Mouse (Mus musculus) MEL (cell line): ENCODE measurements around the gene Sstr3. TPM values are rescaled to one million over a fixed set of nuclear protein-coding genes. Genes with fewer than 3 reads are reported as not detected.

Source experiments
- DNase-seq: peaks from one replicate; pipeline ENCODE4 v3.0.0; 2011; ENCODE audit warnings: low read depth, low spot score
- H3K27ac ChIP-seq: 2 replicates; pipeline ENCODE4 v1.5.1; 2012; ENCODE audit warnings: low read depth, mild to moderate bottlenecking, control low read depth, low read length, moderate library complexity; ENCODE audit not compliant: control insufficient read depth
- H3K27me3 ChIP-seq, 2 experiments: fragments of 150-350 bp in 1 of 2; sonication (generic) in 1 of 2; 2 replicates each; pipeline ENCODE4 v1.6.1; 2012; ENCODE audit warnings: low read length in 2 of 2, mild to moderate bottlenecking in 2 of 2, improper control_type of control experiment in 1 of 2, moderate library complexity in 1 of 2; ENCODE audit not compliant: insufficient read depth in 2 of 2, control insufficient read depth in 1 of 2
- H3K36me3 ChIP-seq, 2 experiments: 2 replicates each; pipeline ENCODE4 v1.6.1; 2012 to 2014; ENCODE audit warnings: low read length in 2 of 2, improper control_type of control experiment in 1 of 2, inconsistent platforms in 1 of 2, mild to moderate bottlenecking in 1 of 2; ENCODE audit not compliant: insufficient read depth in 2 of 2, control insufficient read depth in 1 of 2
- H3K4me1 ChIP-seq, 2 experiments: fragments of 150-350 bp in 1 of 2; sonication (generic) in 1 of 2; 2 replicates each; pipeline ENCODE4 v1.6.1; 2012; ENCODE audit warnings: low read length in 2 of 2, improper control_type of control experiment in 1 of 2, mild to moderate bottlenecking in 1 of 2; ENCODE audit not compliant: insufficient read depth in 2 of 2, control insufficient read depth in 1 of 2
- H3K4me3 ChIP-seq, 2 experiments: fragments of 150-350 bp in 1 of 2; sonication (generic) in 1 of 2; 2 replicates each; pipeline ENCODE4 v1.5.1; 2012; ENCODE audit warnings: low read depth in 2 of 2, low read length in 2 of 2, mild to moderate bottlenecking in 2 of 2, moderate library complexity in 2 of 2, control low read depth in 1 of 2, improper control_type of control experiment in 1 of 2; ENCODE audit not compliant: control insufficient read depth in 1 of 2, insufficient read depth in 1 of 2
- H3K79me2 ChIP-seq: 2 replicates; pipeline ENCODE4 v1.6.1; 2012; ENCODE audit warnings: mild to moderate bottlenecking, low read length, moderate library complexity; ENCODE audit not compliant: control insufficient read depth, poor library complexity, insufficient read depth
- H3K9ac ChIP-seq: 2 replicates; pipeline ENCODE4 v1.6.1; 2012; ENCODE audit warnings: low read depth, mild to moderate bottlenecking, control low read depth, low read length, moderate library complexity; ENCODE audit not compliant: control insufficient read depth, poor library complexity, severe bottlenecking
- H3K9me3 ChIP-seq: fragments of 150-350 bp; sonication (generic); replicated peaks from 2 replicates; pipeline ENCODE4 v1.6.1; 2012; ENCODE audit warnings: mild to moderate bottlenecking, low read length, improper control_type of control experiment, moderate library complexity; ENCODE audit not compliant: insufficient read depth
- CHD1 ChIP-seq: IDR thresholded peaks from 2 replicates; pipeline ENCODE4 v1.6.1; 2012; ENCODE audit warnings: low read depth, mild to moderate bottlenecking, inconsistent platforms, low read length, improper control_type of control experiment
- EP300 ChIP-seq, 2 experiments: IDR thresholded peaks; 2 replicates each; pipeline ENCODE4 v1.6.1; 2011; ENCODE audit warnings: improper control_type of control experiment in 2 of 2, low read length in 2 of 2, low read depth in 1 of 2, mild to moderate bottlenecking in 1 of 2
- ETS1 ChIP-seq: IDR thresholded peaks from 2 replicates; pipeline ENCODE4 v1.6.1; 2012; ENCODE audit warnings: low read depth, mild to moderate bottlenecking, inconsistent platforms, low read length, improper control_type of control experiment, moderate library complexity
- GATA1 ChIP-seq: IDR thresholded peaks from 2 replicates; pipeline ENCODE4 v1.6.1; 2011; ENCODE audit warnings: low read depth, low read length, improper control_type of control experiment
- JUND ChIP-seq: IDR thresholded peaks from 2 replicates; pipeline ENCODE4 v1.6.1; 2011; ENCODE audit warnings: low read depth, mild to moderate bottlenecking, improper control_type of control experiment, low read length
- MAX ChIP-seq: IDR thresholded peaks from 2 replicates; pipeline ENCODE4 v1.6.1; 2011; ENCODE audit warnings: low read length, improper control_type of control experiment
- MAZ ChIP-seq: IDR thresholded peaks from 2 replicates; pipeline ENCODE4 v1.6.1; 2012; ENCODE audit warnings: low read depth, mild to moderate bottlenecking, inconsistent platforms, low read length, improper control_type of control experiment
- MXI1 ChIP-seq: IDR thresholded peaks from 2 replicates; pipeline ENCODE4 v1.6.1; 2011; ENCODE audit warnings: mild to moderate bottlenecking, low read depth, low read length, improper control_type of control experiment
- MYB ChIP-seq: IDR thresholded peaks from 2 replicates; pipeline ENCODE4 v1.6.1; 2011; ENCODE audit warnings: mild to moderate bottlenecking, low read depth, low read length, improper control_type of control experiment
- NRF1 ChIP-seq: IDR thresholded peaks from 2 replicates; pipeline ENCODE4 v1.6.1; 2014; ENCODE audit warnings: low read depth, mild to moderate bottlenecking, inconsistent platforms, low read length, improper control_type of control experiment, moderate library complexity; ENCODE audit not compliant: poor library complexity, insufficient read depth, severe bottlenecking
- TAL1 ChIP-seq: IDR thresholded peaks from 2 replicates; pipeline ENCODE4 v1.6.1; 2012; ENCODE audit warnings: mild to moderate bottlenecking, inconsistent platforms, low read length, moderate library complexity, mixed read lengths
- TBP ChIP-seq: IDR thresholded peaks from 2 replicates; pipeline ENCODE4 v1.8.0; 2011; ENCODE audit warnings: low read depth, low read length, improper control_type of control experiment
- UBTF ChIP-seq: IDR thresholded peaks from 2 replicates; pipeline ENCODE4 v1.6.1; 2012; ENCODE audit warnings: low read depth, mild to moderate bottlenecking, inconsistent platforms, low read length, improper control_type of control experiment, moderate library complexity, borderline replicate concordance; ENCODE audit not compliant: insufficient read depth
- USF1 ChIP-seq: IDR thresholded peaks from 2 replicates; pipeline ENCODE4 v1.6.1; 2014; ENCODE audit warnings: low read depth, mild to moderate bottlenecking, inconsistent platforms, low read length, improper control_type of control experiment, moderate library complexity
- USF2 ChIP-seq, 2 experiments: IDR thresholded peaks; 2 replicates each; pipeline ENCODE4 v1.6.1; 2011 to 2012; ENCODE audit warnings: improper control_type of control experiment in 2 of 2, low read length in 2 of 2, borderline replicate concordance in 1 of 2, inconsistent platforms in 1 of 2, low read depth in 1 of 2, mild to moderate bottlenecking in 1 of 2; ENCODE audit not compliant: insufficient read depth in 1 of 2
- ZC3H11A ChIP-seq: IDR thresholded peaks from 2 replicates; pipeline ENCODE4 v1.6.1; 2012; ENCODE audit warnings: low read depth, mild to moderate bottlenecking, inconsistent platforms, low read length, improper control_type of control experiment
- ZKSCAN1 ChIP-seq: IDR thresholded peaks from 2 replicates; pipeline ENCODE4 v1.6.1; 2012; ENCODE audit warnings: low read depth, mild to moderate bottlenecking, inconsistent platforms, low read length, improper control_type of control experiment, moderate library complexity
- ZMIZ1 ChIP-seq: IDR thresholded peaks from 2 replicates; pipeline ENCODE4 v1.6.1; 2012; ENCODE audit warnings: low read depth, mild to moderate bottlenecking, inconsistent platforms, low read length, improper control_type of control experiment, moderate library complexity
- ZNF384 ChIP-seq: IDR thresholded peaks from 2 replicates; pipeline ENCODE4 v1.6.1; 2012; ENCODE audit warnings: low read depth, mild to moderate bottlenecking, inconsistent platforms, low read length, improper control_type of control experiment
- polyA plus RNA-seq, 2 experiments: library from polyadenylated mRNA; stranded (reverse) in 1 of 2; unstranded in 1 of 2; fragments of >175 nt in 1 of 2; fragments of >200 nt in 1 of 2; gene quantifications; 2 replicates each; pipeline versions ENCODE4 v1.2.1 to v1.2.4; 2012; ENCODE audit warnings: low replicate concordance in 2 of 2, low read depth in 1 of 2; ENCODE audit not compliant: insufficient read length in 2 of 2, insufficient read depth in 1 of 2, missing spikeins in 1 of 2
- total RNA-seq: library from RNA; depleted of rRNA; stranded (reverse); fragments of 300-350 nt; gene quantifications from 2 replicates; pipeline ENCODE4 v1.2.3, GENCODE M21; 2012

The Sstr3 gene
- total and polyA plus RNA-seq, 3 experiments: not detected

DNA sequence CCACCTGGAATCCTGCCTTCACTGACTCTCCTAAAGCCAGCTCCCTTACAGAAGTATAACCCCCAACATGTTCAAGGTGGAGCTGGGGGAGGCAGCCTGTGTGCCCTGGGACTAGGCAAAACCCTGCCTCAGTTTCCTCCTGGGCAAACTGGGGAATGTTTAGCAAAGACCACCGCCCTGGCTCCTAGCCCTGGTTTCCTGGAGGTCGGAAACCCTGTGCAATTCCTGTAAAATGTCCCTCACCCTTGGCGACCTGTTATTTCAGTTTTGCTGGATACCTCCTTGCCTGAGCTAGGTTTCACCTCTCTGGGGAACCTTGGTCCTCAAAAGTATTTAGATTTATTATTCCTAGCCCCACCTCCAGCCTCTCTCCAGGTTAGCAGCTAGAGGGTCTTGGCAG lies 14.3 kb downstream of the Sstr3 start:
- Histone ChIP-seq H3K4me1 (no peaks in the 10 kb centered on the region; a peak in 1 of 4 replicates), H3K27ac (no peak overlapping the region), H3K27me3 (peaks cover 1 to 2% of the 10 kb centered on the region in 2 experiments; a peak in 1 of 4 replicates), H3K36me3 (peaks cover 0 to 3% of the 10 kb centered on the region in 2 experiments; a peak in 1 of 4 replicates), H3K9ac (no peak overlapping the region), H3K9me3 (no peaks in the 10 kb centered on the region), H3K4me3 (no peak overlapping the region), H3K79me2 (no peaks in the 10 kb centered on the region)
- TF ChIP-seq MAX (no peak), MXI1 (no peak), ZC3H11A (no peak), MYB (no peak), ETS1 (no peak), CHD1 (no peak), JUND (no peak), TAL1 (no peak), ZKSCAN1 (no peak), ZMIZ1 (no peak), EP300 (IDR thresholded peaks at IDR 0.05; ENCODE audit: low read depth in 1 of 2, low read length in 2 of 2) (no peak), USF1 (no peak), USF2 (IDR thresholded peaks at IDR 0.05; ENCODE audit: borderline replicate concordance in 1 of 2, insufficient read depth in 1 of 2, low read depth in 1 of 2, low read length in 2 of 2) (no peak), GATA1 (no peak), UBTF (no peak), TBP (no peak), ZNF384 (no peak), NRF1 (no peak), MAZ (no peak)
- DNase-seq: no peak

DNA sequence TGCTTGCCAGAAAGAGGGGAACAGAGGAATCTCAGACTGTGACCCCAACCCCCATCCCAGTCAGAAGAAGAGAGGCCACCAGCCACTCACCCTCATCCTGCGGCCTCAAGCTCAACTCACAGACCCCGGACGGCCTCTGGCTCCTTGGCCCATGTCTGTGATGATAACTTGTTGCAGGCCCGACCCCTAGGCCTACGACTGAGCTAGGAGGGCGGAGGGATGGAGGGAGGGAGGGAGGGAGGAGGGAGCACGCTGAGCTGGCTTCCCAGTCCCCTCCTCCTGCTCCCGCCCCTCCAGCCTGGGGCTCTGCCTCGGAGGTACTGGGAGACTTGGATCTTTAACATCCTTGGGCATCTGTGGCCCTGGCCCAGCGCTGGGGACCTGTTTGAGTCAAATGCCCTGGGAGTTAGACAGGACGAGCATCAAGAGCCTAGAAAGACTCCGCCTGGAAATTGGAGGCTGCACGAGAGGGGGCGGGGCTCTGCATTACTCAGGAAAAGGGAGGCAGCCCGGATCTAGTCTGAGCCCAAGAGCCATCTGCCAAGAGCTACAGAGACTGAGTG lies 15.0 kb downstream of the Sstr3 start:
- peak overlapping the region; percentile 29 to 51; a peak in 3 of 4 replicates for H3K4me3 ChIP-seq
- H3K36me3 ChIP-seq: peaks cover 0 to 3% of the 10 kb centered on the region in 2 experiments; a peak in 1 of 4 replicates
- no peak overlapping the region for H3K27ac ChIP-seq
- no peaks in the 10 kb centered on the region; a peak in 1 of 4 replicates for H3K4me1 ChIP-seq
- H3K27me3 ChIP-seq: peaks cover 1 to 2% of the 10 kb centered on the region in 2 experiments; a peak in 1 of 4 replicates
- DNase-seq: peak; percentile 31
- H3K9me3 ChIP-seq: no peaks in the 10 kb centered on the region
- H3K79me2 ChIP-seq: no peaks in the 10 kb centered on the region
- H3K9ac ChIP-seq: 0 out of 2 replicates have a peak overlapping the region, but pooled peaks have one; percentile 26
- no peak for TF ChIP-seq MAX
- peak; percentile 43; the same call in 1 of the 2 replicates for TF ChIP-seq MAZ
